Mouse (Mus musculus) megakaryocyte, adult 5-6 weeks (primary cell): ENCODE data around the gene Omd. TPM values are rescaled to one million over a fixed set of nuclear protein-coding genes. Genes with fewer than 3 reads are reported as not detected.

ENCODE experiments used
- ATAC-seq: 2 replicates; pipeline ENCODE4 v1.8.0; 2016; ENCODE audit warnings: mild to moderate bottlenecking, inconsistent platforms; ENCODE audit not compliant: poor library complexity, severe bottlenecking
- total RNA-seq, 2 experiments: library from RNA; stranded (forward) in 1 of 2; stranded (reverse) in 1 of 2; fragments of 153-499, 151-499 nt in 1 of 2; fragments of 221-1000, 200-1000 nt in 1 of 2; gene quantifications; 2 replicates each; pipeline versions ENCODE4 v1.2.3 to v1.2.4; 2015 to 2017

Gene Omd
- total RNA-seq, 2 experiments from 2014 or later: not detected

GRCm38 (mm10) chr13:49607714-49608113 lies 25.5 kb downstream of the Omd start, which contains the start of gene Ogn:
Gene Ogn (plus strand): TSS chr13:49608046.
- no peak for ATAC-seq

GRCm38 (mm10) chr13:49608589-49609322 lies 26.5 kb downstream of the Omd start:
- ATAC-seq: no peak

DNA sequence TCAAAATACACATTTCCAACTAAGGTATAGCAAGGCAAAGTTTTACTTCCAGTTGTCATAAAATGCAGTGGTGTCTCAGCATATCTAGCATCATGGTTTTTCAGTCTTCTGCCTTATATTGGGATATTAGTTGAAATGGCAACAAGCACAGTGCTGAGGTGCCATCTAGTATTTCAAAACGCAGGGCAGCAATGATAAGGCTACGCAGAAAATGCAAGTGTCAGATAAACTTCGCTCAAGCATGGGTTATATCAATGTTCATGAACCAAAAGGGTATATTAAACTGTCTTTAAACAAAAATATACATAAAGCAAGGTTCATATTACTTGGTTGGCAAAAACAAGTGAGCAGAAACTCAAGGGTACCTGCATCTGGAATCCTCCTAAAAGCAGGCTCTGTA lies 34.8 kb downstream of the Omd start:
- ATAC-seq: no peak

DNA sequence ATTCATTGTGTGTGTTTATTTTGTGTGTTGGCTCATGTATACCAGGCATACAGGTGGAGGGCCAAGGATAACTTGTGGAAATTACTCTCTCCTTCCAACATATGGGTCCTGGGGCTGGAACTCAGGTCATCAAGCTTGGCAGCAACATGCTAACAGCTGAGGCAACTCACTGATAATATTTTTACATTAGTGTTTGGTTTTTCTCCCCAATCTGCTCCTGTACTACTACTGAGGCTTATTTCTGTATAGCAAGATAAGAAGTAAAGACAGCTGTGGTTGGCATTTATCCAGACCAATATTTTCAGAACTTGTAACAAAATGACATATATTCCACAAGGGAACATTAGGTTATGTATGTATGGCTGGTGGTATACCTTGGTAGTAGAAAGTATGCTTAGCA lies 36.1 kb downstream of the Omd start:
- ATAC-seq: no peak

GRCm38 (mm10) chr13:49623216-49623615 lies 41.0 kb downstream of the Omd start:
- ATAC-seq: no peak

GRCm38 (mm10) chr13:49628167-49628566 lies 45.9 kb downstream of the Omd start:
- ATAC-seq: peak; percentile 76

DNA sequence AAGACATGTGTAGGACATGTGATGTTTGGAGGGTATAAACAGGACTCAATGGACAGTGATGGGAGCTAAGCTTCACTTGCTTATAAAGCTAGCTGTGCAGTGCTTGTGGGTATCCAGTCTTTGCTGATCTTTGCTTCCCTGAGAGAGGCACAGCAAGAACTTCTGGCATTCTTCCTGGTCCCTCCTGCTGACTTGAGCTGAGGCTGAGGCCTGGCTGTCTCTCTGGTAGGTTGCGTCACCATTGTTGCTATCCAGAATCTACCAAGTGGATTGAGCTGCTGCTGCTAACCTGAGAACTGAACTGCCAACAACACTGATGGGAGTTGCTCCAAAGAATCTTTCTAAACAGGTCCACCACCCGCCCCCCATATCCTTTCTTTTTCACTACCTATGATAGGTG lies 46.8 kb downstream of the Omd start:
- ATAC-seq: no peak

DNA sequence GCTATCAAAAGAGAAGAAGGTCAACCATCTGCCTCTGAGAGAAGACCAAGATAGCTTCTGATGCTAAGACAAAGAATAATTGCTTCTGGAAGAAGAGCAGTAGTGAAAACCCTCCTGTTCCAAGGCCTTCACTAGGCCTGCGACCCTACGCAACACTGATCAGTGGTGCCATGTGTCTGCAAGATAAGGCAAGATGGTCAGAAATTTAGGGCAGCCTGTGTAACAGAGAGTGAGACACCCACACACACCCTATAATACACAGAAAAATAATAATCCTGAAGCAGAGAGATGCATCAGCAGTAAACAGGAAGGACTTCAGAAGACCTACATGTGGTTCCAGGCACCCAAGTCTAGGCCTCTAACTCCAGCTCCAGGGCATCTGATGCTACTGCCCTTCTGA lies 57.7 kb downstream of the Omd start:
- ATAC-seq: no peak

Other genes starting within 250 kb of the Omd start
- 14.9 and 15.3 TPM in 2 replicates for gene Bicd2, start 240.9 kb upstream of the Omd start, total RNA-seq (2015)
- 24.7 and 27.7 TPM in 2 replicates for gene Bicd2, start 240.9 kb upstream of the Omd start, total RNA-seq (2017)
- gene Ippk, start 161.2 kb upstream of the Omd start, total RNA-seq (2015): 2.5 and 3.1 TPM in 2 replicates
- 5.9 and 7.4 TPM in 2 replicates for gene Ippk, start 161.2 kb upstream of the Omd start, total RNA-seq (2017)
- 0.71 and 1.1 TPM in 2 replicates for gene Tes3-ps, start 89.1 kb upstream of the Omd start, total RNA-seq (2015)
- gene Tes3-ps, start 89.1 kb upstream of the Omd start, total RNA-seq (2017): 1.8 and 3.9 TPM in 2 replicates
- not detected in 2 replicates for gene Ecm2, start 77.7 kb upstream of the Omd start, total RNA-seq (2015)
- 0.07 TPM in 1 of 2 replicates, not detected in the other for gene Ecm2, start 77.7 kb upstream of the Omd start, total RNA-seq (2017)
- not detected in 2 replicates for gene Aspn, start 38.0 kb upstream of the Omd start, total RNA-seq (2015)
- gene Aspn, start 38.0 kb upstream of the Omd start, total RNA-seq (2017): not detected in 2 replicates
- 0.07 and 0.40 TPM in 2 replicates for gene Ogn, start 25.6 kb downstream of the Omd start, total RNA-seq (2015)
- 0.15 and 0.77 TPM in 2 replicates for gene Ogn, start 25.6 kb downstream of the Omd start, total RNA-seq (2017)
- gene Cenpp, start 70.3 kb downstream of the Omd start, total RNA-seq (2015): 21.0 and 23.3 TPM in 2 replicates
- 16.5 and 18.7 TPM in 2 replicates for gene Cenpp, start 70.3 kb downstream of the Omd start, total RNA-seq (2017)
- 15.8 and 18.0 TPM in 2 replicates for gene Nol8, start 70.6 kb downstream of the Omd start, total RNA-seq (2015)
- 16.6 and 17.3 TPM in 2 replicates for gene Nol8, start 70.6 kb downstream of the Omd start, total RNA-seq (2017)
- gene Iars, start 99.6 kb downstream of the Omd start, total RNA-seq (2015): 29.0 and 31.8 TPM in 2 replicates
- 31.5 and 33.1 TPM in 2 replicates for gene Iars, start 99.6 kb downstream of the Omd start, total RNA-seq (2017)
- not detected in 2 replicates for gene Gm30302, start 216.5 kb downstream of the Omd start, total RNA-seq (2015)
- gene Gm30302, start 216.5 kb downstream of the Omd start, total RNA-seq (2017): not detected in 2 replicates